Mouse (Mus musculus) lung, postnatal 36 days (tissue): Measurements from ENCODE around the gene Ralgps1.
A peak's percentile ranks its signal among the peaks of the same experiment; 100 is the strongest.
"Not testable (repeated sequence)": the region's sequence is repeated elsewhere in the genome, so short reads cannot be mapped to it uniquely, and the experiment has no call there.

Experiments used
- DNase-seq: peaks from one replicate; pipeline ENCODE4 v3.0.0; 2022; ENCODE audit warnings: mixed read lengths

The Ralgps1 gene

GRCm38 (mm10) chr2:33129696-33130095 lies 241.6 kb downstream of the Ralgps1 start:
- DNase-seq = peak; percentile 37

DNA sequence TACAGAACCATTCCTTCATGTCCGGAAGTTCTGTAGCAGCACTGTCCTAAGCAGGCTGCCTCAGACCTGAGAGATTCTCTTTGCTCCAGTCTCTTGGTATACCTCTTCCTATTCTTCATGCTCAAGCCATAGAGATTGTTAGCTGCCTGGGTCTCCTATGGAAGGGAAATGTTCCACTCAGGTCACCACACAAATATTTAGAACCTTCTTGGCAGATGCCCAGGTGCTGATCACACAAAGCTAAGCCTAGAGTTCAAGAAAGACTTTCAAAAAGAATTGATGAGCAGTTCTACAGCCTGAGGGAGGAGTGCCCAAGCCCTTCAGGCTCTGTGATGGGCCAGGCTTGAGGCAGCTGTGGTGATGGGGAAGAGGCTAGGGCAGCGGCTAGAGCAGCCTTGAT lies 242.3 kb downstream of the Ralgps1 start:
- DNase-seq = no peak

- peak; percentile 34 for DNase-seq
These were observed 244.0 kb downstream of the Ralgps1 start for GRCm38 (mm10) chr2:33127271-33127670.

- DNase-seq = peak; percentile 66
These were observed 248.4 kb downstream of the Ralgps1 start for GRCm38 (mm10) chr2:33122856-33123255.

GRCm38 (mm10) chr2:33100536-33100935 lies 270.8 kb downstream of the Ralgps1 start:
- DNase-seq = no peak

DNA sequence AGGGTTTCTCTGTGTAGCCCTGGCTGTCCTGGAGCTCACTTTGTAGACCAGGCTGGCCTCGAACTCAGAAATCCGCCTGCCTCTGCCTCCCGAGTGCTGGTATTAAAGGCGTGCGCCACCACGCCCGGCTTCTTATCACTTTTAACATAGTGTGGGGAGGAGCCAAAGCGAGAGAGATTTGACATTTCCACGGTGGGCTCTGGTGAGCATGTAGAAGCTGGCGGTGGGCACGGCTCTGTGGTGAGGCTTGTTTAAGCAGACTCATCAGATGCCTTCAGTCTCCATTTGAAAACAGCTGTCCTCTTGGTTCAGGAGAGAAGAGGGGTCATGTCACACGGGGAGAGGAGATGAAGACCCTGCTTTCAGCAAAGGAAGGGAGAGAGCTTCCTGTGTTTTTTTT lies 274.0 kb downstream of the Ralgps1 start:
- not testable (repeated sequence) for DNase-seq

DNA sequence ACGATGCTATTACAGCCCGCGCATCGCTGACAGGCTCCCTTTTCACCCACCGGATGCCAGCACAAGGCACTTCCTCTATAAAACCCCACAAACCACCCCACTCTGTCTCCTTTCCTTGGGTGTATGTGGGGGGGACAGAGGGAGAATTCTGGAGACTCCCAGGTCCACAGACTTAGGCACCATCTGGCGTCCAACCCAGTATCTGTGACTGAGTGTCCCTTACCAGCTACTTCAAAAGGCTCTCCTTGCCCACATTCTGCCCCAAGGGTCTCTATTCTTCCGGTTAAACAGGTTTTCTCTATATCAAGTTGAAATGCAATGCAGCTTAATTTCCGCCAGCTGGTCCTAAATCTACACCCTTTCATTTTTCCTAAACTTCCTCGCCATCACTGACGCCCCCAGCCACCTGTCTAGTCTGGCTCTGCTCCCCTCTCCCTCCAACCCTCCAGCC lies 276.0 kb downstream of the Ralgps1 start:
- DNase-seq = no peak

DNA sequence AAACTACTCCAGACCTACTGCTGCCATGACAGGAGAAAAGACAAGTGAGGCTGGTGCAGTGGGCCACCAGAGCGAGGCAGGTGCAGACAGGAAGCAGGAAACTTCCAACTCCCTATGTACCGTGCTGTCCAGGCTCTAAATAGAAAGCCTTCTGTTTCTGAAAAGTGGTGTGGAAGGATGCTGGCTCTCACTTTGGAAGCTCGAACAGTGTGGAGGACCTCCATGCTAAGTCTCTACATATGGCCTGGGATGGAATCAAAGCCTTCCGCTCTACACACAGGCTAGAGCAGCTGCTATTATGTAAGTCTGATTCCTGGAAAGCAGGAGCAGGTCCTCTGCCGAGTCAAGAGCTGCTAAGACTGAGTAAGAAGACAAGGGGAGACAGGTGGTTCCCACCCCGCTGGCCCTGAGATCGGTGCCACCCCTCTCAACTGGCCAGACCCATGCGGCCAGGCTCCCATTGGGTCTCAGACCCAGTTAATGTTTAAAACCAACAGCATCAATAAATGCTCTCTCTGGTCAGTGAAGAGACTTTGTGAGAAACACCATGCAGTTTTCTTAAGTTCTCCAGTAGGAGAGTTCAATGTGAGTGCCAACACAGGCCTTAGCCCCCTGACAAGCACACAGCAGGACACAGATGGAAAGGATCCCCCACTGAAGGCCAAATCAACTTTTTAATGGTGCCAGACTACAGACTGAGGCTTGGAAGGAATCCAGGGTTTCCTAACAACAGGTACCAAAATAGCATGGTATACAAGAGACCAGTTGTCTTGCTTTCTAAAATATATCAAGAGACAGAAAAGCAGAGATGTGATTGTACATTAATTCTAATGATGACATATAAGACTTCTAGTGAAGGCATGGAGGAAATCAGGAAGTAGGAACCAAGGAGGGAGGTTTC lies 280.4 kb downstream of the Ralgps1 start:
- no peak for DNase-seq

GRCm38 (mm10) chr2:33090033-33090400 lies 281.3 kb downstream of the Ralgps1 start:
- DNase-seq = not testable (repeated sequence)

GRCm38 (mm10) chr2:33089356-33090032 lies 281.8 kb downstream of the Ralgps1 start:
- DNase-seq = no peak

GRCm38 (mm10) chr2:33086671-33087363 lies 284.5 kb downstream of the Ralgps1 start:
- DNase-seq = no peak

DNA sequence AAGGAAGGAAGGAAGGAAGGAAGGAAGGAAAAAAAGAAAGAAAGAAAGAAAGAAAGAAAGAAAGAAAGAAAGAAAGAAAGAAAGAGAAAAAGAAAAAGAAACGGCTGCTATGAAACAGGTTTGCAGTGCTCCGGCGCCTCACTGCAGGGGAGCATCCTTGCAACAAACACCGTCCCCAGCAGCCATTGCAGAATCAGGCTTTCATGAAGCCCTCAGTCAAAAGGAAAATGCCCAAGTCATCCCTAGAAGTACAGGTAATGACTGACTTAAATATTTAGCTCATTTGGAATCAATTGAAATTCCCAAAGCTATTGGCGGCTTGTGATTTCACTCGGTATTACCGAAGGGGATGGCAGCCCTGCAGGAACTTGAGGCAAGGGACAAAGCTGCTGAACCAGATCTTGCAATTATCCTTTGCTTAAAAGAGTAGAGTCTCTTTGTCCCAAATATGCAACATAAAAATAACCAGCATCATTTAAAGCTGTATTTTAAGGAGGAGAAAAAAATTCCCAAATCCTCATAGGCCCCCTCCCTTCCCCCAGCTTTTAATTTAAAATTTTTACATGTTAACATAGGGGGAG lies 285.2 kb downstream of the Ralgps1 start:
- no peak for DNase-seq

DNA sequence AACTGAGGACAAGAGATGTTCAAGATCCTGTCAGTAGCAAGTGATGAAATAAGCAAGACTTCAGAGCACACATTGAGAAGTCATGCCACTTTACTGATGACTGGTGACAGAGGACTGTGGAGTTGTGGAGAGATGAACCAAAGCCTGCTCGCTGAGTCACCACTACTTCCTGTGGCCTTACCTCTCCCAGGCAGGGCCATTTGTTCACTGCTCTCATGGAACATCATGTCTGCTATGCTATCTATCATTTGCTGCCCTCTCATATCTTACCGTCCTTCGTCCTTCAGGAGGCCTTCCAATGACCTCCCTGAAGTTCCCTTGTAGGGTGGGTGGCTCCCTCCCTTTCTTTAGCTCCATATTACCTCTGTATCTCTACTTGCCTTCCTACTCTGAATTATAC lies 287.1 kb downstream of the Ralgps1 start:
- DNase-seq = no peak
